Comparison of ENCODE assay signal across 10 mouse cellular contexts in genomic region chr11:54314740-54315139, GRCm38 (mm10). TPM values are rescaled to one million over a fixed set of nuclear protein-coding genes. Genes with fewer than 3 reads are reported as not detected.
DNase-seq lines count a peak whose midpoint lies in the region; ATAC-seq and TF ChIP-seq lines count a peak whose summit lies in the region.
"Had no signal": no experiment of that assay in that cellular context is flagged by ENCODE, and none has a peak within 500 bp of the region (broad histone marks: within the 10 kb centered on the region; RNA-seq: fewer than 3 reads in every experiment).

No protein-coding gene starts in this region.

- peak overlapping the region; percentile 91 for H3K27ac ChIP-seq in layer of hippocampus, adult 2 months
- H3K27ac ChIP-seq in embryonic facial prominence, embryonic 10.5 days (replicated peaks), result no peak overlapping the region; the same call in 1 of the 2 replicates
- no peak overlapping the region for H3K27ac ChIP-seq in hindbrain, embryonic 15.5 days (replicated peaks)
- no peak overlapping the region for H3K27ac ChIP-seq in midbrain, postnatal 0 days (ENCODE audit: low read depth, low read length)
- no peak overlapping the region for H3K27ac ChIP-seq in kidney, adult 2 months (ENCODE audit: insufficient read depth, low read depth, low read length)
- no peak overlapping the region for H3K27ac ChIP-seq in lung, postnatal 0 days (ENCODE audit: low read length)

- H3K4me2 ChIP-seq in hindbrain, embryonic 15.5 days, result no peak overlapping the region
- no peak overlapping the region for H3K4me2 ChIP-seq in midbrain, postnatal 0 days (ENCODE audit: low read depth, low read length, poor library complexity, severe bottlenecking)
- no peak overlapping the region for H3K4me2 ChIP-seq in lung, postnatal 0 days (replicated peaks; ENCODE audit: low read depth, low read length)

- no peak for TF ChIP-seq CTCF in layer of hippocampus, adult 2 months (conservative IDR thresholded peaks at IDR 0.05)
- no peak for TF ChIP-seq CTCF in midbrain, postnatal 0 days (IDR thresholded peaks at IDR 0.05)
- no peak for TF ChIP-seq CTCF in kidney, adult 2 months (conservative IDR thresholded peaks at IDR 0.05; ENCODE audit: insufficient read depth, insufficient read length, low read depth, low read length)
- TF ChIP-seq CTCF in lung, postnatal 0 days (IDR thresholded peaks at IDR 0.05), result no peak

- 0 out of 2 replicates have a peak, but pooled peaks have one; percentile 48 for ATAC-seq in hindbrain, embryonic 15.5 days (ENCODE audit: low FRiP score, low read depth)
- ATAC-seq in midbrain, postnatal 0 days (ENCODE audit: low FRiP score), result peak; percentile 70
- ATAC-seq in lung, postnatal 0 days, result no peak
- no peak for ATAC-seq in erythroblast, adult 5-6 weeks (replicated peaks; ENCODE audit: low FRiP score, poor library complexity, severe bottlenecking)

- H3K9me3 ChIP-seq in embryonic facial prominence, embryonic 10.5 days, result no peaks in the 10 kb centered on the region
- H3K9me3 ChIP-seq in hindbrain, embryonic 15.5 days, result no peaks in the 10 kb centered on the region
- no peaks in the 10 kb centered on the region for H3K9me3 ChIP-seq in midbrain, postnatal 0 days (ENCODE audit: low read length)
- H3K9me3 ChIP-seq in lung, postnatal 0 days (ENCODE audit: low read length), result no peaks in the 10 kb centered on the region

- H3K4me1 ChIP-seq in embryonic facial prominence, embryonic 10.5 days, result peaks cover 40% of the 10 kb centered on the region
- peaks cover 42% of the 10 kb centered on the region for H3K4me1 ChIP-seq in hindbrain, embryonic 15.5 days (replicated peaks)
- peaks cover 13% of the 10 kb centered on the region for H3K4me1 ChIP-seq in midbrain, postnatal 0 days (ENCODE audit: insufficient read depth, low read length)
- no peaks in the 10 kb centered on the region for H3K4me1 ChIP-seq in kidney, adult 2 months (ENCODE audit: control insufficient read depth, insufficient read depth, low read length)
- no peaks in the 10 kb centered on the region for H3K4me1 ChIP-seq in lung, postnatal 0 days (ENCODE audit: insufficient read depth, low read depth, low read length)

- TF ChIP-seq EP300 in lung, postnatal 0 days (IDR thresholded peaks at IDR 0.05), result no peak

- H3K4me3 ChIP-seq in layer of hippocampus, adult 2 months, result peak overlapping the region; percentile 50
- no peak overlapping the region for H3K4me3 ChIP-seq in embryonic facial prominence, embryonic 10.5 days
- H3K4me3 ChIP-seq in hindbrain, embryonic 15.5 days, result no peak overlapping the region
- no peak overlapping the region for H3K4me3 ChIP-seq in midbrain, postnatal 0 days (ENCODE audit: low read depth, low read length)
- no peak overlapping the region for H3K4me3 ChIP-seq in kidney, adult 2 months (ENCODE audit: insufficient read depth, low read depth, low read length)
- no peak overlapping the region for H3K4me3 ChIP-seq in lung, postnatal 0 days (ENCODE audit: low read depth, low read length)

- no peaks in the 10 kb centered on the region for H3K36me3 ChIP-seq in embryonic facial prominence, embryonic 10.5 days (replicated peaks)
- no peaks in the 10 kb centered on the region for H3K36me3 ChIP-seq in hindbrain, embryonic 15.5 days
- H3K36me3 ChIP-seq in midbrain, postnatal 0 days (ENCODE audit: insufficient read depth, low read length), result no peaks in the 10 kb centered on the region
- H3K36me3 ChIP-seq in kidney, adult 2 months (ENCODE audit: control insufficient read depth, insufficient read depth, low read length), result no peaks in the 10 kb centered on the region
- no peaks in the 10 kb centered on the region for H3K36me3 ChIP-seq in lung, postnatal 0 days (ENCODE audit: insufficient read depth, low read length)

- no peak for TF ChIP-seq POLR2A in kidney, adult 2 months (IDR thresholded peaks at IDR 0.05; ENCODE audit: low read depth, low read length)

- DNase-seq in layer of hippocampus, adult 2 months (ENCODE audit: low spot score in 2 of 2), result peak; percentile 43 to 54
- DNase-seq in layer of hippocampus, adult 9-10 months (ENCODE audit: low spot score), result no peak
- DNase-seq in embryonic facial prominence, embryonic 10.5 days (ENCODE audit: low spot score), result peak; percentile 21
- peak; percentile 53 for DNase-seq in midbrain, postnatal 0 days (ENCODE audit: low spot score)
- DNase-seq in kidney, adult 2 months, result no peak
- no peak for DNase-seq in lung, postnatal 0 days (ENCODE audit: low spot score)
- DNase-seq: kidney, adult 18-20 months had no signal

- H3K27me3 ChIP-seq in embryonic facial prominence, embryonic 10.5 days (replicated peaks; ENCODE audit: low read depth, poor library complexity, severe bottlenecking), result no peaks in the 10 kb centered on the region
- no peaks in the 10 kb centered on the region for H3K27me3 ChIP-seq in hindbrain, embryonic 15.5 days
- no peaks in the 10 kb centered on the region for H3K27me3 ChIP-seq in midbrain, postnatal 0 days (ENCODE audit: insufficient read depth, low read length)
- no peaks in the 10 kb centered on the region for H3K27me3 ChIP-seq in kidney, adult 2 months (replicated peaks; ENCODE audit: control insufficient read depth, insufficient read depth, low read length)
- no peaks in the 10 kb centered on the region for H3K27me3 ChIP-seq in lung, postnatal 0 days (replicated peaks; ENCODE audit: insufficient read depth, low read length)

- no peak overlapping the region for H3K9ac ChIP-seq in hindbrain, embryonic 15.5 days
- H3K9ac ChIP-seq in midbrain, postnatal 0 days (replicated peaks; ENCODE audit: low read length, poor library complexity, severe bottlenecking), result no peak overlapping the region
- no peak overlapping the region for H3K9ac ChIP-seq in lung, postnatal 0 days (replicated peaks; ENCODE audit: low read depth)

- 17% methylated on average over 3 of the region's 3 CpGs for WGBS in embryonic facial prominence, embryonic 10.5 days
- WGBS in hindbrain, embryonic 15.5 days, result 7% methylated on average over 3 of the region's 3 CpGs
- 5% methylated on average over 3 of the region's 3 CpGs for WGBS in midbrain, postnatal 0 days
- 36% methylated on average over 3 of the region's 3 CpGs for WGBS in kidney, adult 2 months
- WGBS in lung, postnatal 0 days, result 19% methylated on average over 3 of the region's 3 CpGs

RNA-seq across cellular contexts. Expression of gene Acsl6, which starts 11.1 kb away (rescaled TPM):
- total RNA-seq in layer of hippocampus, adult 2 months (2021), result 100 to 1,000 TPM; 188 to 202 TPM
- 4.0 and 5.2 TPM in 2 replicates for polyA plus RNA-seq in embryonic facial prominence, embryonic 10.5 days (2016; fragmentation: Nextera tagmentation; extraction: Ambion mirVana)
- 44.0 and 45.4 TPM in 2 replicates for polyA plus RNA-seq in hindbrain, embryonic 15.5 days (2015; fragmentation: Nextera tagmentation; extraction: Ambion mirVana)
- total RNA-seq in midbrain, postnatal 0 days (2014; rRNA removed), result 61.9 and 64.0 TPM in 2 replicates
- polyA plus RNA-seq in midbrain, postnatal 0 days (2015; fragmentation: Nextera tagmentation; extraction: Ambion mirVana), result 52.6 and 56.2 TPM in 2 replicates
- polyA plus RNA-seq in kidney, adult 2 months (2012; rRNA removed), result 0.19 and 0.53 TPM in 2 replicates
- 0.12 and 0.14 TPM in 2 replicates for polyA plus RNA-seq in lung, postnatal 0 days (2015; fragmentation: Nextera tagmentation; extraction: Ambion mirVana)
- 1.3 TPM in 1 of 2 replicates, not detected in the other for total RNA-seq in erythroblast, adult 5-6 weeks (2015; ENCODE audit: low replicate concordance)
- 0.84 and 3.2 TPM in 2 replicates for total RNA-seq in erythroblast, adult 5-6 weeks (2017; ENCODE audit: low replicate concordance)

RNA-seq across cellular contexts. Expression of gene Il3, which starts 47.7 kb away (rescaled TPM):
- not detected for total RNA-seq in layer of hippocampus, adult 2 months (2021)
- polyA plus RNA-seq in embryonic facial prominence, embryonic 10.5 days (2016; fragmentation: Nextera tagmentation; extraction: Ambion mirVana), result not detected in 2 replicates
- polyA plus RNA-seq in hindbrain, embryonic 15.5 days (2015; fragmentation: Nextera tagmentation; extraction: Ambion mirVana), result not detected in 2 replicates
- total RNA-seq in midbrain, postnatal 0 days (2014; rRNA removed), result not detected in 2 replicates
- not detected in 2 replicates for polyA plus RNA-seq in midbrain, postnatal 0 days (2015; fragmentation: Nextera tagmentation; extraction: Ambion mirVana)
- not detected in 2 replicates for polyA plus RNA-seq in kidney, adult 2 months (2012; rRNA removed)
- not detected in 2 replicates for polyA plus RNA-seq in lung, postnatal 0 days (2015; fragmentation: Nextera tagmentation; extraction: Ambion mirVana)
- not detected in 2 replicates for total RNA-seq in erythroblast, adult 5-6 weeks (2015; ENCODE audit: low replicate concordance)
- not detected in 2 replicates for total RNA-seq in erythroblast, adult 5-6 weeks (2017; ENCODE audit: low replicate concordance)
- polyA plus RNA-seq: embryonic facial prominence, embryonic 11.5 days had no signal

RNA-seq across cellular contexts. Expression of gene Meikin, which starts 55.7 kb away (rescaled TPM):
- not detected for total RNA-seq in layer of hippocampus, adult 2 months (2021)
- not detected in 2 replicates for polyA plus RNA-seq in embryonic facial prominence, embryonic 10.5 days (2016; fragmentation: Nextera tagmentation; extraction: Ambion mirVana)
- polyA plus RNA-seq in hindbrain, embryonic 15.5 days (2015; fragmentation: Nextera tagmentation; extraction: Ambion mirVana), result not detected in 2 replicates
- not detected in 2 replicates for total RNA-seq in midbrain, postnatal 0 days (2014; rRNA removed)
- not detected in 2 replicates for polyA plus RNA-seq in midbrain, postnatal 0 days (2015; fragmentation: Nextera tagmentation; extraction: Ambion mirVana)
- polyA plus RNA-seq in kidney, adult 2 months (2012; rRNA removed), result not detected in 2 replicates
- polyA plus RNA-seq in lung, postnatal 0 days (2015; fragmentation: Nextera tagmentation; extraction: Ambion mirVana), result not detected in 2 replicates
- total RNA-seq in erythroblast, adult 5-6 weeks (2015; ENCODE audit: low replicate concordance), result not detected in 2 replicates
- total RNA-seq in erythroblast, adult 5-6 weeks (2017; ENCODE audit: low replicate concordance), result not detected in 2 replicates
- polyA plus RNA-seq: embryonic facial prominence, embryonic 11.5 days had no signal

Comparison
In these comparisons a context has a peak if more than half of its experiments do, and no peak if none do; other contexts are left out.
1. DNase-seq: peak in layer of hippocampus, adult 2 months (2 of 2), embryonic facial prominence, embryonic 10.5 days (single experiment) and midbrain, postnatal 0 days (single experiment); none in layer of hippocampus, adult 9-10 months (single experiment), kidney, adult 2 months (single experiment) and lung, postnatal 0 days (single experiment).
2. ATAC-seq: peak in hindbrain, embryonic 15.5 days (single experiment) and midbrain, postnatal 0 days (single experiment); none in lung, postnatal 0 days (single experiment) and erythroblast, adult 5-6 weeks (single experiment).